Mouse (Mus musculus) ovary, postnatal 10 days (tissue): ENCODE results near the gene Ttc28.

Source experiments
- DNase-seq: peaks from one replicate; pipeline ENCODE4 v3.0.0; 2022; ENCODE audit warnings: low spot score

Gene Ttc28

GRCm38 (mm10) chr5:111175410-111175809 lies 295.8 kb downstream of the Ttc28 start:
- no peak for DNase-seq

GRCm38 (mm10) chr5:111175842-111176241 lies 296.2 kb downstream of the Ttc28 start:
- no peak for DNase-seq

- no peak for DNase-seq
These were observed 296.8 kb downstream of the Ttc28 start for GRCm38 (mm10) chr5:111176441-111176840.

- DNase-seq = no peak
These were observed 298.9 kb downstream of the Ttc28 start for GRCm38 (mm10) chr5:111178324-111179076.

GRCm38 (mm10) chr5:111179651-111180050 lies 300.0 kb downstream of the Ttc28 start:
- no peak for DNase-seq

- DNase-seq = no peak
These were observed 300.8 kb downstream of the Ttc28 start for GRCm38 (mm10) chr5:111180091-111181053.

- no peak for DNase-seq
These were observed 301.8 kb downstream of the Ttc28 start for GRCm38 (mm10) chr5:111181204-111181912.

- no peak for DNase-seq
These were observed 307.0 kb downstream of the Ttc28 start for GRCm38 (mm10) chr5:111186600-111186999.

GRCm38 (mm10) chr5:111191972-111192371 lies 312.4 kb downstream of the Ttc28 start:
- DNase-seq = no peak

GRCm38 (mm10) chr5:111194829-111195228 lies 315.2 kb downstream of the Ttc28 start:
- no peak for DNase-seq

- DNase-seq = no peak
These were observed 316.2 kb downstream of the Ttc28 start for GRCm38 (mm10) chr5:111195488-111196485.

GRCm38 (mm10) chr5:111197727-111198126 lies 318.1 kb downstream of the Ttc28 start:
- DNase-seq = no peak

- no peak for DNase-seq
These were observed 320.7 kb downstream of the Ttc28 start for GRCm38 (mm10) chr5:111200167-111200840.

- no peak for DNase-seq
These were observed 321.5 kb downstream of the Ttc28 start for GRCm38 (mm10) chr5:111200915-111201610.

- DNase-seq = no peak
These were observed 324.6 kb downstream of the Ttc28 start for GRCm38 (mm10) chr5:111204221-111204620.

GRCm38 (mm10) chr5:111204976-111205586 lies 325.5 kb downstream of the Ttc28 start:
- no peak for DNase-seq

- DNase-seq = no peak
These were observed 326.2 kb downstream of the Ttc28 start for GRCm38 (mm10) chr5:111205817-111206216.

GRCm38 (mm10) chr5:111207924-111208659 lies 328.5 kb downstream of the Ttc28 start:
- DNase-seq = no peak

- no peak for DNase-seq
These were observed 329.0 kb downstream of the Ttc28 start for GRCm38 (mm10) chr5:111208660-111208969.
